Mouse (Mus musculus) forebrain, embryonic 16.5 days (tissue): ENCODE data around the gene Slc6a18. TPM values are rescaled to one million over a fixed set of nuclear protein-coding genes. Genes with fewer than 3 reads are reported as not detected.

ENCODE experiments used
- ATAC-seq: fragments of 200-750 bp; cut with Nextera tagmentation; 2 replicates; pipeline ENCODE4 v1.8.0; 2017; ENCODE audit warnings: mild to moderate bottlenecking, moderate library complexity
- H3K27ac ChIP-seq: fragments of 300-500 bp; sonication (generic); 2 replicates; pipeline ENCODE4 v1.5.1; 2014; ENCODE audit warnings: low read length, control low read depth
- H3K27me3 ChIP-seq: fragments of 300-500 bp; sonication (generic); replicated peaks from 2 replicates; pipeline ENCODE4 v1.6.1; 2014; ENCODE audit warnings: low read length; ENCODE audit not compliant: control insufficient read depth, insufficient read depth
- H3K36me3 ChIP-seq: fragments of 300-500 bp; sonication (generic); 2 replicates; pipeline ENCODE4 v1.6.1; 2014; ENCODE audit not compliant: control insufficient read depth, insufficient read depth
- H3K4me1 ChIP-seq: fragments of 300-500 bp; sonication (generic); replicated peaks from 2 replicates; pipeline ENCODE4 v1.6.1; 2014; ENCODE audit warnings: low read length; ENCODE audit not compliant: control insufficient read depth, insufficient read depth
- H3K4me2 ChIP-seq: fragments of 300-500 bp; sonication (generic); 2 replicates; pipeline ENCODE4 v1.6.1; 2014; ENCODE audit warnings: mild to moderate bottlenecking, low read length, control low read depth
- H3K4me3 ChIP-seq: fragments of 300-500 bp; sonication (generic); replicated peaks from 2 replicates; pipeline ENCODE4 v1.5.1; 2014; ENCODE audit warnings: mild to moderate bottlenecking, low read length, control low read depth
- H3K9ac ChIP-seq: fragments of 300-500 bp; sonication (generic); replicated peaks from 2 replicates; pipeline ENCODE4 v1.6.1; 2014; ENCODE audit warnings: low read depth, low read length, control low read depth
- H3K9me3 ChIP-seq: fragments of 300-500 bp; sonication (generic); 2 replicates; pipeline ENCODE4 v1.6.1; 2016; ENCODE audit warnings: low read length; ENCODE audit not compliant: control insufficient read depth
- WGBS: fragments of 180-500 bp; shearing (Covaris S2); extraction: QIAGEN DNeasy Blood & Tissue Kit; methylation state at CpG from one replicate; pipeline ENCODE4 v1.1.7; 2014; 5-methylcytosine and 5-hydroxymethylcytosine counted together
- polyA plus RNA-seq: library from polyadenylated mRNA; unstranded; fragments of >200 nt; fragmentation: Nextera tagmentation; extraction: Ambion mirVana; gene quantifications from 2 replicates; pipeline ENCODE4 v1.2.1, GENCODE M21; 2015

Gene Slc6a18
- polyA plus RNA-seq, 1 experiment from 2014 or later = not detected

- Histone ChIP-seq H3K4me3 (no peak overlapping the region), H3K27me3 (no peaks in the 10 kb centered on the region), H3K4me2 (no peak overlapping the region), H3K27ac (no peak overlapping the region), H3K9me3 (no peaks in the 10 kb centered on the region), H3K9ac (no peak overlapping the region), H3K4me1 (no peaks in the 10 kb centered on the region), H3K36me3 (no peaks in the 10 kb centered on the region)
- WGBS = 95% methylated on average over 7 of the region's 7 CpGs
- ATAC-seq = no peak
Measured at GRCm38 (mm10) chr13:73675161-73675560, 2.7 kb downstream of the Slc6a18 start.

DNA sequence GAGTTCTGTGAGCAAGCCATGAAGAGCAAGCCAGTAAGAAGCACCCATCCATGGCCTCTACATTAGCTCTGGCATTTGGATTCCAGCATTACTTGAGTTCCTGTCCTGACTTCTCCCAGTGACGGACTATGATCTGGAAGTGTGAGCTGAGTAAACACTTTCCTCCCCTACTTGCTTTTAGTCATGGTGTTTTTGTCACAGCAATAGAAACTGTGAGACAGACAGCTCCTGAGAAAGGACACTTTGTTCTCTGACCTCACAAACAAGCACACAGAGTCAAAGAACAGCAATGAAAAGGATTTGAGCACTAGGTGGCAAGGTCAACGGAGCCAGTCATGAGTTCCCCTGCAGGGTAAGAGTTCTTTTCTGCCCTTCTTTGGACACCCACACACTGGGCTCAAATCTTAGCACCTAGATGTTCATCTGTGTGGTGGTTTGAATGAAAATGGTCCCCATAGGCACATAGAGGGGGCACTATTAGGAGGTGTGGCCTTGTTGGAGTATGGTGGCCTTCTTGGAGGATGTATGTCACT is 17.6 kb downstream of the Slc6a18 start:
- Histone ChIP-seq H3K27me3 (no peaks in the 10 kb centered on the region), H3K9ac (no peak overlapping the region), H3K4me2 (no peak overlapping the region), H3K9me3 (no peaks in the 10 kb centered on the region), H3K36me3 (no peaks in the 10 kb centered on the region), H3K4me3 (no peak overlapping the region), H3K4me1 (no peaks in the 10 kb centered on the region), H3K27ac (no peak overlapping the region)
- no peak for ATAC-seq
- 75% methylated on average over 2 of the region's 2 CpGs for WGBS

GRCm38 (mm10) chr13:73658953-73659352 is 18.9 kb downstream of the Slc6a18 start:
- Histone ChIP-seq H3K4me1 (no peaks in the 10 kb centered on the region), H3K9ac (no peak overlapping the region), H3K27me3 (no peaks in the 10 kb centered on the region), H3K4me2 (no peak overlapping the region), H3K36me3 (no peaks in the 10 kb centered on the region), H3K9me3 (no peaks in the 10 kb centered on the region), H3K27ac (no peak overlapping the region), H3K4me3 (no peak overlapping the region)
- WGBS = 52% methylated on average over 2 of the region's 2 CpGs
- ATAC-seq = no peak

DNA sequence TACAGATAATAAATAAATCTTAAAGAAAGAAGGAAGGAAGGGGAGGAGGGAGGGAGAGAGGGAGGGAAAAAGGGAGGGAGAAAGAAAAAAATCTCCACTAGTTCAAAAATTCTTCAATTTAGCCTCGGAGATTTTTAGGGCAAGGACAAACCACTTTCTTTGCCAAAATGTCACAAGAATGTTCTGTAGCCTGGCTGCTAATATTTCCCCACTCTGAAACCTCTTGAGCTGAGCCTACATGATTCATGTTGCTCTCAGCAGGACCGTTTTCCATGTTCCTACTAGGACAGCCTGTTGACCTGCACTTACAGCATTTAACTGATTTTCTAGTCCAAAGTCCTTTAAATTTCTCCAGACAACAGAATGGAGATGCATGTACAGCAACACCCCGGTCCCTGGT is 22.8 kb downstream of the Slc6a18 start:
- no peak overlapping the region for H3K9ac ChIP-seq
- no peak overlapping the region for H3K27ac ChIP-seq
- H3K9me3 ChIP-seq = no peaks in the 10 kb centered on the region
- no peaks in the 10 kb centered on the region for H3K27me3 ChIP-seq
- ATAC-seq = no peak
- 81% methylated on average over 3 of the region's 3 CpGs for WGBS
- no peaks in the 10 kb centered on the region for H3K4me1 ChIP-seq
- no peaks in the 10 kb centered on the region for H3K36me3 ChIP-seq
- no peak overlapping the region for H3K4me2 ChIP-seq
- no peak overlapping the region for H3K4me3 ChIP-seq

- Histone ChIP-seq H3K4me1 (no peaks in the 10 kb centered on the region), H3K4me2 (no peak overlapping the region), H3K9me3 (no peaks in the 10 kb centered on the region), H3K27me3 (no peaks in the 10 kb centered on the region), H3K27ac (no peak overlapping the region), H3K36me3 (no peaks in the 10 kb centered on the region), H3K9ac (no peak overlapping the region), H3K4me3 (no peak overlapping the region)
- no peak for ATAC-seq
- 76% methylated on average over 3 of the region's 3 CpGs for WGBS
Measured at GRCm38 (mm10) chr13:73653266-73653665, 24.6 kb downstream of the Slc6a18 start.

GRCm38 (mm10) chr13:73646397-73647087 is 31.3 kb downstream of the Slc6a18 start:
- H3K4me1 ChIP-seq = no peaks in the 10 kb centered on the region

GRCm38 (mm10) chr13:73641296-73641695 is 36.5 kb downstream of the Slc6a18 start:
- Histone ChIP-seq H3K4me3 (no peak overlapping the region), H3K4me1 (no peaks in the 10 kb centered on the region), H3K9ac (no peak overlapping the region), H3K4me2 (no peak overlapping the region), H3K27me3 (no peaks in the 10 kb centered on the region), H3K36me3 (no peaks in the 10 kb centered on the region), H3K9me3 (no peaks in the 10 kb centered on the region), H3K27ac (no peak overlapping the region)
- 90% methylated on average over 4 of the region's 4 CpGs for WGBS
- ATAC-seq = no peak

More at GRCm38 (mm10) chr13:73646397-73647087, 31.3 kb downstream of the Slc6a18 start:
- Histone ChIP-seq H3K4me2 (no peak overlapping the region), H3K27ac (no peak overlapping the region), H3K4me3 (no peak overlapping the region), H3K9ac (no peak overlapping the region), H3K36me3 (no peaks in the 10 kb centered on the region), H3K9me3 (no peaks in the 10 kb centered on the region), H3K27me3 (no peaks in the 10 kb centered on the region)
- WGBS = 40% methylated on average over 6 of the region's 6 CpGs
- peak; percentile 55; the same call in 1 of the 2 replicates for ATAC-seq

GRCm38 (mm10) chr13:73637826-73638225 is 40.0 kb downstream of the Slc6a18 start:
- Histone ChIP-seq H3K4me3 (no peak overlapping the region), H3K9ac (no peak overlapping the region), H3K4me1 (no peaks in the 10 kb centered on the region), H3K27me3 (no peaks in the 10 kb centered on the region), H3K27ac (no peak overlapping the region), H3K9me3 (no peaks in the 10 kb centered on the region), H3K4me2 (no peak overlapping the region), H3K36me3 (peaks cover 4% of the 10 kb centered on the region)
- no peak for ATAC-seq
- 92% methylated on average over 5 of the region's 6 CpGs for WGBS

GRCm38 (mm10) chr13:73631837-73632236 is 46.0 kb downstream of the Slc6a18 start:
- 93% methylated on average over 3 of the region's 3 CpGs for WGBS
- Histone ChIP-seq H3K27me3 (no peaks in the 10 kb centered on the region), H3K27ac (no peak overlapping the region), H3K4me3 (no peak overlapping the region), H3K36me3 (peaks cover 4% of the 10 kb centered on the region), H3K4me2 (no peak overlapping the region), H3K9me3 (no peaks in the 10 kb centered on the region), H3K4me1 (peaks cover 21% of the 10 kb centered on the region), H3K9ac (no peak overlapping the region)
- no peak for ATAC-seq
